In genomic region chr10:42478341-42478720, GRCm38 (mm10) we compare ENCODE assay signal across 8 mouse cellular contexts. TPM values are rescaled to one million over a fixed set of nuclear protein-coding genes. Genes with fewer than 3 reads are reported as not detected.
A peak's percentile ranks its signal among the peaks of the same experiment; 100 is the strongest.
DNase-seq lines count a peak whose midpoint lies in the region; ATAC-seq and TF ChIP-seq lines count a peak whose summit lies in the region.

Gene Afg1l (minus strand): TSS chr10:42478565.

- DNase-seq in 416B (ENCODE audit: low read depth) = peak; percentile 98
- peak; percentile 69 to 95 for DNase-seq in adrenal gland, postnatal 4 days (ENCODE audit: low spot score in 2 of 2)
- DNase-seq in embryonic facial prominence, embryonic 14.5 days (ENCODE audit: low spot score) = peak; percentile 98
- DNase-seq in heart, adult 2 months = peak; percentile 97 to 98
- DNase-seq in kidney, adult 8-10 months = peak; percentile 97 to 98
- DNase-seq in spleen, postnatal 36 days (ENCODE audit: low spot score in 2 of 2) = peak; percentile 97

- H3K36me3 ChIP-seq in embryonic facial prominence, embryonic 14.5 days (ENCODE audit: control insufficient read depth, insufficient read depth, low read length) = no peaks in the 10 kb centered on the region
- H3K36me3 ChIP-seq in heart, adult 2 months (ENCODE audit: control insufficient read depth, insufficient read depth, low read length) = peaks cover 3% of the 10 kb centered on the region; the same call in 1 of the 2 replicates
- H3K36me3 ChIP-seq in limb, embryonic 13.5 days = no peaks in the 10 kb centered on the region
- H3K36me3 ChIP-seq in midbrain, embryonic 16.5 days (ENCODE audit: control insufficient read depth, insufficient read depth, low read length) = no peaks in the 10 kb centered on the region

- peak; percentile 95 for TF ChIP-seq POLR2A in heart, adult 2 months (IDR thresholded peaks at IDR 0.05; ENCODE audit: insufficient read depth, low read depth, low read length)

- H3K27ac ChIP-seq in embryonic facial prominence, embryonic 14.5 days (replicated peaks; ENCODE audit: low read depth, low read length) = peak within 1 kb of the TSS; percentile 86
- H3K27ac ChIP-seq in heart, adult 2 months = peak within 1 kb of the TSS; percentile 100
- peak within 1 kb of the TSS; percentile 89 for H3K27ac ChIP-seq in limb, embryonic 13.5 days
- peak within 1 kb of the TSS; percentile 79 for H3K27ac ChIP-seq in midbrain, embryonic 16.5 days (ENCODE audit: low read length)

- 2% methylated on average over 26 of the region's 29 CpGs for WGBS in embryonic facial prominence, embryonic 14.5 days
- WGBS in heart, adult 2 months = under 1% methylated on average over 29 of the region's 29 CpGs
- WGBS in limb, embryonic 13.5 days = under 1% methylated on average over 29 of the region's 29 CpGs
- under 1% methylated on average over 29 of the region's 29 CpGs for WGBS in midbrain, embryonic 16.5 days

- H3K9me3 ChIP-seq in embryonic facial prominence, embryonic 14.5 days (ENCODE audit: control insufficient read depth, low read length) = no peaks in the 10 kb centered on the region
- H3K9me3 ChIP-seq in limb, embryonic 13.5 days = no peaks in the 10 kb centered on the region
- no peaks in the 10 kb centered on the region for H3K9me3 ChIP-seq in midbrain, embryonic 16.5 days (replicated peaks; ENCODE audit: control insufficient read depth, low read length, poor library complexity, severe bottlenecking)

- peak within 1 kb of the TSS; percentile 87 for H3K9ac ChIP-seq in embryonic facial prominence, embryonic 14.5 days (ENCODE audit: low read depth, low read length)
- peak within 1 kb of the TSS; percentile 88 for H3K9ac ChIP-seq in heart, adult 2 months (ENCODE audit: low read depth, low read length)
- H3K9ac ChIP-seq in limb, embryonic 13.5 days = peak within 1 kb of the TSS; percentile 88
- peak within 1 kb of the TSS; percentile 85 for H3K9ac ChIP-seq in midbrain, embryonic 16.5 days (ENCODE audit: low read depth, low read length)

- peaks cover 1% of the 10 kb centered on the region; the same call in 1 of the 2 replicates for H3K79me2 ChIP-seq in heart, adult 2 months (replicated peaks; ENCODE audit: control insufficient read depth, insufficient read depth, low read length)

- no peaks in the 10 kb centered on the region for H3K4me1 ChIP-seq in embryonic facial prominence, embryonic 14.5 days (ENCODE audit: control insufficient read depth, insufficient read depth, low read length)
- H3K4me1 ChIP-seq in heart, adult 2 months (ENCODE audit: control insufficient read depth, insufficient read depth, low read length) = peaks cover 8% of the 10 kb centered on the region
- H3K4me1 ChIP-seq in limb, embryonic 13.5 days = peaks cover 5% of the 10 kb centered on the region; the same call in 1 of the 2 replicates
- peaks cover 7% of the 10 kb centered on the region for H3K4me1 ChIP-seq in midbrain, embryonic 16.5 days (ENCODE audit: control insufficient read depth, insufficient read depth, low read length)

- peak within 1 kb of the TSS; percentile 71 for H3K4me3 ChIP-seq in embryonic facial prominence, embryonic 14.5 days (ENCODE audit: low read depth, low read length)
- H3K4me3 ChIP-seq in heart, adult 2 months = peak within 1 kb of the TSS; percentile 88
- H3K4me3 ChIP-seq in limb, embryonic 13.5 days = peak within 1 kb of the TSS; percentile 75
- peak within 1 kb of the TSS; percentile 74 for H3K4me3 ChIP-seq in midbrain, embryonic 16.5 days (ENCODE audit: low read depth, low read length)

- TF ChIP-seq EP300 in heart, adult 2 months (IDR thresholded peaks at IDR 0.05; ENCODE audit: insufficient read depth, low read depth, low read length) = peak; percentile 84

- intact Hi-C loops in heart, adult 2 months (cut with DNase I) = loop anchor here (1.0 kb wide), 1 partner anchor 24 kb away; the partner anchor contains the start of gene Snx3

- peak; percentile 60 for TF ChIP-seq CTCF in heart, adult 2 months (IDR thresholded peaks at IDR 0.05)

- ATAC-seq in embryonic facial prominence, embryonic 14.5 days (ENCODE audit: low read depth) = peak; percentile 96
- peak; percentile 93 for ATAC-seq in limb, embryonic 13.5 days (ENCODE audit: low FRiP score, low read depth)
- peak; percentile 94 for ATAC-seq in midbrain, embryonic 16.5 days

- no peaks in the 10 kb centered on the region for H3K27me3 ChIP-seq in embryonic facial prominence, embryonic 14.5 days (replicated peaks; ENCODE audit: control insufficient read depth, insufficient read depth, low read length)
- no peaks in the 10 kb centered on the region for H3K27me3 ChIP-seq in heart, adult 2 months (ENCODE audit: control insufficient read depth, insufficient read depth, low read length)
- H3K27me3 ChIP-seq in limb, embryonic 13.5 days = no peaks in the 10 kb centered on the region
- H3K27me3 ChIP-seq in midbrain, embryonic 16.5 days (ENCODE audit: control insufficient read depth, insufficient read depth, low read depth, low read length) = no peaks in the 10 kb centered on the region

- H3K4me2 ChIP-seq in embryonic facial prominence, embryonic 14.5 days (ENCODE audit: low read depth, low read length) = peak within 1 kb of the TSS; percentile 75
- peak within 1 kb of the TSS; percentile 83 for H3K4me2 ChIP-seq in limb, embryonic 13.5 days (replicated peaks)
- H3K4me2 ChIP-seq in midbrain, embryonic 16.5 days (ENCODE audit: low read length) = peak within 1 kb of the TSS; percentile 97

RNA-seq across cellular contexts. Expression of gene Afg1l, which starts in this region (rescaled TPM):
- total RNA-seq in adrenal gland, postnatal 4 days (2021) = 10 to 100 TPM; 11.4 to 11.8 TPM
- 6.7 and 6.8 TPM in 2 replicates for polyA plus RNA-seq in embryonic facial prominence, embryonic 14.5 days (2014; fragmentation: Nextera tagmentation; extraction: Ambion mirVana)
- 10 to 100 TPM; 28.6 to 31.3 TPM for total RNA-seq in heart, adult 2 months (2021)
- 22.3 and 36.8 TPM in 2 replicates for polyA plus RNA-seq in heart, adult 2 months (2012; rRNA removed)
- 6.0 and 6.1 TPM in 2 replicates for polyA plus RNA-seq in limb, embryonic 13.5 days (2015; fragmentation: Nextera tagmentation; extraction: Ambion mirVana)
- polyA plus RNA-seq in midbrain, embryonic 16.5 days (2015; fragmentation: Nextera tagmentation; extraction: Ambion mirVana) = 8.1 and 9.2 TPM in 2 replicates

Comparison
In these comparisons a context has a peak if more than half of its experiments do, and no peak if none do; other contexts are left out.
1. Peak in every context shown above with its lines: DNase-seq, ATAC-seq, H3K4me3 ChIP-seq and H3K27ac ChIP-seq.